Mouse (Mus musculus): ENCODE data around the gene Kcna10. TPM values are rescaled to one million over a fixed set of nuclear protein-coding genes. Genes with fewer than 3 reads are reported as not detected.
A peak's percentile ranks its signal among the peaks of the same experiment; 100 is the strongest.

Kcna10 gene
- total RNA-seq (2021): not detected
- not detected in 2 replicates for polyA plus RNA-seq (2012; rRNA removed)
- long read RNA-seq: 0 reads

DNA sequence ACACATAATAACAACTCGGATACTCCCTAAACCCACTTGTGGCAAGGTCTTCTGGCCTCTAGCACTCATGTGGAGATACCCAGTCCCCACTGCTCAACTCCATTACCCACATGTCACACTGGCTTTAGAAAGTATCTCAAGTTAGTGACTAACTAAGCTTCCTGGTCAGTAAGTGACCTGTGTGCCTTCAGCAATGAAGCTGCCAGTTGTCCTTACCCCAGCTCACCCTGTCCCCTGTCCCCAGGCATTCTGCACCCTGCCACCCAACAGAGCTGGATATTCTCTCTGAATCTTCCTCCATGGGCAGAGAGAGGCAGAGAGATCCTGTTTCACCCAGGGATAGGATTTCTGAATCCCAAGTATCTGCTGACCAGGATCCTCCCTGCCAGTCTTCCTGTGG lies at the start of gene Kcna10:
Gene Kcna10 (plus strand): TSS at position 301 of the 400 bp plus-strand sequence.
- DNase-seq: no peak

GRCm38 (mm10) chr3:107134457-107134856 lies 48.4 kb upstream of the Kcna10 start:
- DNase-seq: no peak

DNA sequence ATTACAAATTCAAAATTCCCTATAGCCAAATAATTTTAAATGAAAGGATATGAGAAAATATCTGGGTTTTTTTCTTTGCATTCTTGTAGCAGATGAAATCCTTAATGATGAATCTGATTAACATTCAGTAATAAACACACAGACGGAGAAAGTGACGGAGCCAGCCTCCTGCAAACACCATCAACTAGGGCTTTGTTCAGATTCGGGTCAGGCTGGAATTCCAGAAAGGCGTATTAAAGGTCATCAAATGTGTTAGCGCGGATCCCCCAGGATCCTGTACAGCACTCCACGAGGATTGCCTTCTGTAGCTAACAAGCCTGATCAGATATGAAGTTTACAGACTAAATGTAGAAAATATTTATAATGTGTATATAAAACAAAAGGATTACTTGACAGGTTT lies 35.7 kb upstream of the Kcna10 start:
- DNase-seq: no peak

DNA sequence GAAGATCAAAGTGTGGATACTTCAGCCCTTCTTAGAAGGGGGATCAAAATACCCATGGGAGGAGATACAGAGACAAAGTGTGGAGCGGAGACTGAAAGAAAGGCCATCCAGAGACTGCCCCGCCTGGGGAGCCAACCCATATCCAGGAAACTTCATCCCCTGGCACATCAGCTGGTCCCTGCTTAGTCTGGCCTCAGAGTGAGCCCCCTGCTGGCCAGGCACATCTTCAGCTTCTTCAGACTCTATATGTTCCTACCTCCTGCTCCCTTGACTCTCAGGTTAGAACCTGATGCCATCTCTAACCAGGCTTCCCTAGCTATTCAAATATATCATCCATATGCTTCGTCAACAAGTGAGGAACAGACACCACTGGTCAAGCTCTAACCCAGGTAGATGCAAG lies 33.9 kb upstream of the Kcna10 start:
- peak; percentile 29 for DNase-seq

- DNase-seq: no peak
These were observed 32.4 kb upstream of the Kcna10 start for GRCm38 (mm10) chr3:107150469-107150868.

DNA sequence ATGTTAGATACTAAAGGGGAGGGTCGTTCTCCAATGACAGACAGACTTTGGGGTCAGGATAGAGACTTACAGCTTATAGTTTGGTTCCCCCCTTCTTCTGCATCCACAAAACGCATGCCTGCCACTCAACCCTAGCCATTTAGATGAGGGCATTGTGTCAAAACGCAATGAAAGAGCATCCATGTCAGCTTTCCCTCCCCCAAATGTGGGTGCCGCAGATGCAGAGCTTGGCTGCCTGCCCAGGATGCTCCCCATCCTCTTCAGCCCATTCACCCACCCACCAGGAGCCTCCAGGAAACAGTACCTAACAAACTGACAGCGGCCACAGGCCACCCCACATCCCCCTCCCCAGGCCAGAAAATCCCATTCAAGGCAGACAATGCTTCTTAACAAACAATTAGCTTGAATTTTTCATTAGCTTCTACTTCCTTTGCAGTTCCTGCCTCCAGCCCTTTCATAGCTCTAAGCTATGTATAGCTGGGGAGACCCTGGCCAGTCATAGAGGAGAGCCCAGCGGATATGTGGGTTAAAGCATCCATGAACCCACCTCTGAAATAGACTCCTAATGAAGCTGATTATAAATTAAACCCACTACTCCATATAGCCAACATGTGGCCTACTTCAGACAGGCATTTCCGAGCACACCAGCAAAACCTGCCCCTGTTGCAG lies 31.9 kb upstream of the Kcna10 start:
- DNase-seq: no peak

DNA sequence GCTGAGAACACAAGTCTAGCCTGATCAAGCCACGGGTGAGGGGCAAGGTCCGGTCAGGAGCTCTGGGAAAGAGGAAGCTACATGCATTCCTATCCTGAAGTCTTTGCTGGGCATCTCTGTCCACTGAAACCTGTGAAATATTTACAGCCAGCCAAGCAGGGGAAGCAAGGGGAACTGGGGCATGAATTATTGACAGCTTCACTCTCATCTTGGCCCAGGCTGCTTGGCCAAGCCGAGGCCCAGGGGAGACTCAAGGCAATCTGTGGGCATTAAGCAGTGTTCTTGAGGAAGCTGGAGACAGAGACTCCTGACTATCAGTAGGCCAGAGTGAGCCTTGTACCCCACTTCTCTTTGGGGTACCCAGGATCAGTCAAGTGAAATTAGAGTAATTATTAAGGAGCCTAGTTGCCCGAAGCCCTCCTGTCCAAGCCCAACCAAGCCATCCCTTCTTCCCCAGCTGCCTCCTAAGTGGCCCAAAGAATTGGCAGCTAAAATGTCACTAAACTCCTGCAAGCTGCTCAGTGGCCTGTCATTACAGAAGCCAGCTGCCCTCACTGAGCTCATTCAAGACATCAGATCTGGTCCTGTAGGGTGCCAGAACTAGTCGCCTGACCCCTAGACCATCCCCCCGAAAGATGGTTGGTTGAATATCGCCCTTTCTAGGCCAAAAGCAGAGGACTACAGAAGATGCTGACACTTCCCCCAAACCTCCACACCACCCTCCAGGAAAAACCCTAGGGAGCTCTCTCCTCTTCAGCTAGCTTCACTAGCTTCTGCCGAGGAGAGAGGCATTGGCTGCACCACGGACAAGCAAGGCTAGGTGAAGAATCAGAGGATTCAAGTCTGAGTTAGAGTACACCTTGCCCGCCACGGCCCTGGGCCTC lies 28.8 kb upstream of the Kcna10 start:
- DNase-seq: no peak

- DNase-seq: no peak
These were observed 24.0 kb upstream of the Kcna10 start for GRCm38 (mm10) chr3:107158856-107159255.

DNA sequence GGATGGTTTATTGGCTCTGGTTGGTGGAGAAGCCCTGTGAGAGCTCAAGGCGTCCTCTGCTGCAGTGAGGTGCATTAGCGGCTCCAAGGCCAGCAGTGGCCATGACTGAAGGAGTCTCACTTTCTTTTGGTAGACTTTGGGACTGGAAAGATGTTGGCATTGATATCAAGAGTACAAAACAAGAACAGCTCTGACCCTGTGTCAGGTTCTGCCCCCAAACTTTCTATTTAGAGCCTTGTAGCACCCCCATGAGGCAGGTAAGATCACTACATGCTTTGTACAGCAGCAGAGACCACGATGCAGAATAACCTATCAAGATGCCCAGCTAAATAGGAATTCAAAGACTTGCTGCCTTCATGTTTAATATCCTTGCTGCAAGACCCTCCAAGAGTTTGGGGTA lies 23.4 kb upstream of the Kcna10 start:
- DNase-seq: no peak

- no peak for DNase-seq
These were observed 23.0 kb upstream of the Kcna10 start for GRCm38 (mm10) chr3:107159859-107160324.

DNA sequence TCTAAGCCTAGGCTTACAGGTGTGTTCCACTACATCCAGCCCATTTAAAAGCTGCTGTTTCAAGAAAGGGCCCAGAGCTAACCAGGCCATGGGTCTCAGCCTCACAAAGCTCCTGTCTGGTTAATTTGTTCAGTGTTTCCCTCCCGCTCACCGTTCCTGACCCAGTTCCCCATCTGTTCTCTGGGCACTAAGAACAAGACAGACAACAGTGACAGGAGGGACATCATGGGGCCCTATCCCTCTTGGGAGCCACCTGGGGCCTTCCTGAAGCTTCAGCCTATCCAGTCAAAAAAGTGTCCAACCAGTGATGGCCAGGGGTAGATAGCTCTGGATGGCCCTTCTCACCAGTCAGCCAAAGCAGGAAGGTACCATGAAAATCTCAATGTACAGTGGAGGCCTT lies 20.1 kb upstream of the Kcna10 start:
- no peak for DNase-seq

- DNase-seq: no peak
These were observed 13.3 kb upstream of the Kcna10 start for GRCm38 (mm10) chr3:107169552-107169951.

DNA sequence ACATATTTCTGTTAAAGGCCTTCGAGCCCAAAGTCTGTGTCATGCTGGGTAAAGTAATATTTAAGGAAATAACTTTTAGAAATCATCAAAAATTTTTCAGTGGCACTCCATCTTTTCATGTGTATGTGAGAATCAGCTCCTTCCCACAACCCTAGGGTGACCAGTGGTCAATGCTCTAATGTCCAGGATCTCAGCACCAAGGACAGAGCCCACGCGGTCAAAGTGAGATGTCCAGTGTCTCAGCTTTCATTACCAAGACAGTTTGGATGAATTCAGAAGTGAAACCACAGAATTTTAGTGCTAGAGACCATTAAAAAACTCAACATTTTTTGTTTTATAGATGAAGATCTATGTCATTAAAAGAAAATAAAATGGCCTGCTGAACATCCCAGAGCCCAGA lies 10.9 kb upstream of the Kcna10 start:
- no peak for DNase-seq

DNA sequence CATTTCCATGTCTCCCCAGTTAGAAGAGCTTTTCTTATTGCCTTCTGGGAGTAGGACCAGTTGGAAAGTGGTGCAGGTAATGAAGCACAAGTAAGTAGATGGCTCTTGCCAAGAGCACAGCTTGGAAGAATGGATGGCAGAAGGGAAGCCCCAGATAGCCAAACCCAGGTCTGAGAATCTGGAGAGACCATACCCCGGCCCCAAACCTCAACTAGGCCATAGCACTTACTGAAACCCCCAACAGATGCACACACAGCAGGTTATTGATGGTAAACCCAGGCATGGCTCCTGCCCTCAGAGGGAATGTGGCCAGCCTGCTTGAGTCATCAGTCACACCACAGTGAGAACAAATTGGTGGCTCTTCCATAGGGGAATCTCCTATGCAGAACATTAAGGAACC lies 10.3 kb upstream of the Kcna10 start:
- no peak for DNase-seq

- DNase-seq: peak; percentile 26
These were observed 7.4 kb upstream of the Kcna10 start for GRCm38 (mm10) chr3:107175486-107175885.

DNA sequence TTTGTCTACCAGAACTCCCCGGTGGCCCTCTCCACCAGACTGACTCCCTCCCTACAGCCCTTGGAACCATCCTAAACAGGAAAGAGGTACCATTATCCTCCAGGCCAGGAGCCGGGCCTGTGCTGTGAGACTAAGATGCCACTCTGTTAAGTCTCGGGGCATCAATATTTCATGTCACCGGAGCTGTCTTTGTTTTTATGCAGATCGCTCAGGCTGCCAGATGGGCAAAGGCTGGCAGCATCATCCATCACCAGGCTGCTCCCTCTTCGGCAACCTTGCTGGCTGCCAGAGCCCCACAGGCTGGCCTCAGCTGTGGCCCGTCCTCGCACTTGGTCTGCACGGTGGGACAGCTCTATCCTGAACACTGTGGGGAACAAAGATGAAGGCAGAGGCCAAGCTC lies 6.4 kb upstream of the Kcna10 start:
- DNase-seq: no peak

DNA sequence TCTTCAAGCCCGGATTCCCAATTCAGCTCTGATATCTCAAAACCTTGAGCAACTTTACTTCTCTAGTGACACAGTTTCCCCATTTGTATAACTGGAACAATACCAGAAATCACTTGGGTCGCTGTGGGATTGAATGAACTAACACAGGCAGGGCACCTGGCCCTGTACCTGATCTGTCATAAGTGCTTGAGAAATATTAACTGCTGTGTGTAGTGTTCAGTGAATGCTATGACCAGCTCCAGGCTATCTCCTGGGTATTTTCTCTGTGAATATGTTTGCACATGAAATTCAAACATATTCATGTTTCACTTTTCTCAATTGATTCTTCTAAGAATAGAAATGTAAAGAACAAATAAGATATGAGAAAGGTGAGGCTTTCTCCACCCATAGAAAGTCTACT lies 2.0 kb upstream of the Kcna10 start:
- DNase-seq: no peak

DNA sequence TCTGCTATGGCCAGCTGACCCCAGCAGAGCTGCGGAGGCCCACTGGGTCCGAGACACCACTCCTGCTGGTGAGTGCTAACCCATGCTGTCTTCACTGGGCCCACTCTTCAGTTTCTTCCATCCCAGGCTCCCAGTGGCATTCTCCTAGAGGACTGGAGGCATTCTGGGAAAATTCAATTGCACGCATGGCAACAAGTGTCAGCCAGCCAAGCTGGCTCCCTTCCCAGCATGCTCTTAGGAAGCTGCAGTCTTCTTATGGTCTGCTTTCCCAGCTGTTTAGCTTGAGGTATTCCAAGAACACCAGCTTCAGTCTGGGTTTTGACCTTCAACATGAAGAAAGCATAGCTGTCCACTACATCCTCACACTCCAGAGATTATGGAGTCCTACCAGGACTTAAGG lies 322 bp downstream of the Kcna10 start:
- DNase-seq: no peak

GRCm38 (mm10) chr3:107185597-107185996 lies 2.7 kb downstream of the Kcna10 start:
- no peak for DNase-seq

GRCm38 (mm10) chr3:107187022-107187421 lies 4.2 kb downstream of the Kcna10 start:
- DNase-seq: no peak

GRCm38 (mm10) chr3:107188226-107188899 lies 5.5 kb downstream of the Kcna10 start:
- DNase-seq: no peak

DNA sequence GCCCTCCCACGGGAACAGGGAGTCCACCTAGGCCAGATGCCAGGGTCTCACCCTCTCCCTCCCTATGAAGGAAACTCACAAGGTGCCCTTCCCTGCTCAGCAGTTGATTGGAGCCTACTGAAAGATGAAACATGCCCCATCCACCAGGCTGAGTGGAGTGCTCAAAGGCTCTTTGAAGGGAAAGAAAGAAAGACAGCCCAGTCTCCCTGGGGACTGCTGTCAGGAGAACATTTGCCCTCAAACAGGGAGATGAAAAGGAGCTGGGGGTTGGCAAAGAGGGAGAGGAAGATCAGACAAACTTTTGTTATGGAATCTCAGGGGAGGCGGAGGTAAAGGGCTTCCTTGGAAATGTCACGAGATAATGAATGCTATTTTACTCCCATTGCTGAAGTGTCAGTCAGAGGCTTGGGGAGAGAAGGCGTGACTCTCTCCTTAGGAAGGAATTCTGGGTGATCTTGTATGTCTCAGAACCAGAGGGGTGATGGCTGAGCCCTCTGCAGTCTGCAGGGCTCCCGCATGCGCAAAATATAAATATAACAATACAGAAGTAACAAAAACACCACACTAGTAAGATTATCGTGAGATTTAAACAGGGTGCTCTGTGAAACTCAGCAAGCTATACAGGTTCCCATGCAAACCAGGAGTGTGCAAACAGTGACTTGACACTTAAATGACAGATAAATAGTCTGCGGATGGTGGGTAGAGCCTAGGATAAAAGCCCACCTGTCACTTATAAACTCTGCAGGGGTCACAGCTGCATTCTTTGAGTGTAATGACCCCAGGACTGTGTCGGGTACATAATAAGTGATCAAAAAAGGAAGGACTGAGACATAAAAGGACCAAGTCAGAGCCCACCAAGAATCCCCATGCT lies 18.7 kb downstream of the Kcna10 start:
- no peak for DNase-seq

All from adrenal gland, adult 2 months (tissue).